Mouse (Mus musculus) myocyte (in vitro differentiated cells): ENCODE data around the gene Liph.

Experiments used
- MAX ChIP-seq: IDR thresholded peaks from one replicate; pipeline ENCODE4 v1.6.1; 2011; ENCODE audit warnings: low read depth, mild to moderate bottlenecking, control low read depth
- POLR2A ChIP-seq: IDR thresholded peaks from one replicate; pipeline ENCODE4 v1.6.1; 2011; ENCODE audit warnings: low read depth, mild to moderate bottlenecking, control low read depth, moderate library complexity; ENCODE audit not compliant: insufficient read length
- REST ChIP-seq: IDR thresholded peaks from one replicate; pipeline ENCODE4 v1.6.1; 2011; ENCODE audit warnings: mild to moderate bottlenecking, control low read depth, moderate library complexity; ENCODE audit not compliant: insufficient read depth, insufficient read length

DNA sequence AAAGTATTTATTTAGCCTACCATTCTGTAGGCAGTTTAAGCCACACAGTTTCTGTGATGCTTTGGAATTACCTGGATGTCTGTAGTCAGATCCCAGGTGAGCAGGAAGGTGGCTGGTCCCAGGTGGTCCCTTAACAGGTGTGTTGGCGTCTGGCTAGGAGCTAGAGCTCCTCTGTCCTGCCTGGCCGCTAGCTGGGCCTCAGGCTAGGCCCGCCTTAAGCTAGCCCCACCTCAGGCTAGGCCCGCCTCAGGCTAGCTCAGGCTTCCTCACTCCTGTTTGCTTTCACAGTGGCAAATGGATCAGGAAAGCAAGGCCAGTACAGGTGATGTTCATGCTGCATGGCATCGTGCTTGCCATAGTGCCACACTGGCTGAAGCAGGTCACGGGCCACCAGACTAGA, 88.6 kb downstream of the Liph start:
- TF ChIP-seq POLR2A = no peak
- TF ChIP-seq MAX = no peak
- no peak for TF ChIP-seq REST
